Mouse (Mus musculus) liver, embryonic 18 days (tissue): ENCODE measurements around the gene Abca15. TPM values are rescaled to one million over a fixed set of nuclear protein-coding genes. Genes with fewer than 3 reads are reported as not detected.

Experiments used
- polyA plus RNA-seq: library from polyadenylated mRNA; depleted of rRNA; stranded (reverse); fragments of >200 nt; gene quantifications from 2 replicates; pipeline ENCODE4 v1.2.3, GENCODE M21; 2012; rRNA removed

The Abca15 gene
- polyA plus RNA-seq = not detected in 2 replicates

GRCm38 (mm10) chr7:120328087-120328793 is at the start of gene Abca15:
Abca15 (plus strand) TSS chr7:120328670.

GRCm38 (mm10) chr7:120409447-120409846 is 81.0 kb downstream of the Abca15 start, which contains the start of gene Abca16:
Abca16 (plus strand) TSS chr7:120409647.

Other genes starting within 250 kb of the Abca15 start
- 0.01 TPM in 2 replicates for gene Dnah3, start 233.4 kb upstream of the Abca15 start, polyA plus RNA-seq
- gene Tmem159, start 226.3 kb upstream of the Abca15 start, polyA plus RNA-seq = 2.2 and 2.6 TPM in 2 replicates
- 0.01 and 0.02 TPM in 2 replicates for gene Zp2, start 183.4 kb upstream of the Abca15 start, polyA plus RNA-seq
- 9.3 and 12.2 TPM in 2 replicates for gene Anks4b, start 154.8 kb upstream of the Abca15 start, polyA plus RNA-seq
- gene Crym, start 126.6 kb upstream of the Abca15 start, polyA plus RNA-seq = 0.21 and 0.23 TPM in 2 replicates
- gene Abca14, start 124.7 kb upstream of the Abca15 start, polyA plus RNA-seq = 0.12 and 0.14 TPM in 2 replicates
- not detected in 2 replicates for gene Abca16, start 81.0 kb downstream of the Abca15 start, polyA plus RNA-seq